In the genomic region with DNA sequence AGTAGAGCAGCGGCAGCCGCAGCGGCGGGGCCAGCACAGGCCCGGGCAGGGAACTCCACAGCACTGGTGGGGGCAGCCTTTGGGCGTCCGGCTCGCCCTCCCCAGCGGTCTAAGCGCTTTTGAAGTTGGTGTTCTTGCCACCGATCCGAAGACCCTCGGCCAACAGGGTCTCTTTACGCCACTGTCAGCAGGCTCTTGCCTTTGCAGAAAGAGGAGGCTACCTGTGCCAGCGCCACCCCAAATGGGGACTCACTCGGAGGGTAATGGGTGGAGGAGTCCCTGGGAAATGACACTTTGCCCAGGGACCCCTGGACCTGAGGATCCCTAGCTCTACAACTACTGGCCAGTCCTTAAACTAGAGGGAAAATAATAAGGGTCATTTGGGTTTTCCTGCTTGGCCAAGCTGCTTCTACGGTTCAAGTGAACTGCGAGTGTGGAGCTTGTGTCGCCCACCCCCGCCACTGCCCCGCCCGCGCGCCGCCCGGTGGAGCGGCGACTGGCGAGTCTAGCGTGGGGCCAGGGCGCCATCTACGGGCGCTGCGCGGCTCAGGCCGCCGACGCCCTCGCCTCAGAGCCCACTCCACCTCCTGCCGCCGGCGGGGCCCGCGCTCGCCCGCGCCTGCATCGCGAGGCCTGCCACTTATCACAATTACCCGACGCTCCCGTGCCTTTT, we compare ENCODE assay signal across 8 mouse cellular contexts. TPM values are rescaled to one million over a fixed set of nuclear protein-coding genes. Genes with fewer than 3 reads are reported as not detected.
DNase-seq lines count a peak whose midpoint lies in the region; ATAC-seq and TF ChIP-seq lines count a peak whose summit lies in the region.

No protein-coding gene starts in this region.

- no peaks in the 10 kb centered on the region for H3K36me3 ChIP-seq in intestine, embryonic 14.5 days (ENCODE audit: control insufficient read depth, insufficient read depth, low read length)

- H3K9ac ChIP-seq in intestine, embryonic 14.5 days (ENCODE audit: low read length): no peak overlapping the region

- DNase-seq in left cerebral cortex, adult 2 months (ENCODE audit: extremely low spot score in 1 of 2, low spot score in 2 of 2): no peak
- no peak for DNase-seq in left cerebral cortex, adult 11 months (ENCODE audit: low spot score)
- peak; percentile 85 for DNase-seq in gastrocnemius, adult 2 months
- DNase-seq in intestine, embryonic 14.5 days (ENCODE audit: low spot score): peak; percentile 81
- DNase-seq in lung, postnatal 10 days: peak; percentile 68
- peak; percentile 65 for DNase-seq in right cerebral cortex, postnatal 4 days

- H3K27me3 ChIP-seq in intestine, embryonic 14.5 days (replicated peaks; ENCODE audit: control insufficient read depth, insufficient read depth, low read length): peaks cover 95% of the 10 kb centered on the region

- WGBS in bone marrow, adult 2 months: 1% methylated on average over 52 of the region's 52 CpGs
- under 1% methylated on average over 52 of the region's 52 CpGs for WGBS in intestine, embryonic 14.5 days

- peak; percentile 72 for TF ChIP-seq CTCF in left cerebral cortex, adult 2 months (IDR thresholded peaks at IDR 0.05)
- TF ChIP-seq CTCF in bone marrow, adult 2 months (IDR thresholded peaks at IDR 0.05; ENCODE audit: control insufficient read depth, insufficient read depth, low read length): peak; percentile 32; the same call in 1 of the 2 replicates
- TF ChIP-seq CTCF in gastrocnemius, adult 2 months (IDR thresholded peaks at IDR 0.05): no peak; the same call in 1 of the 2 replicates

- H3K4me1 ChIP-seq in bone marrow, adult 2 months (ENCODE audit: control insufficient read depth, insufficient read depth, low read length): no peaks in the 10 kb centered on the region
- H3K4me1 ChIP-seq in intestine, embryonic 14.5 days (replicated peaks; ENCODE audit: control insufficient read depth, insufficient read depth, low read length): peaks cover 14% of the 10 kb centered on the region; the same call in 1 of the 2 replicates

- H3K9me3 ChIP-seq in intestine, embryonic 14.5 days (ENCODE audit: control insufficient read depth, low read length): peaks cover 3% of the 10 kb centered on the region; the same call in 1 of the 2 replicates

- intact Hi-C loops in left cerebral cortex, adult 2 months (cut with DNase I): loop anchor here (2.0 to 5.0 kb wide), 5 partner anchors 74 to 1529 kb away; no protein-coding TSS in a partner anchor
- intact Hi-C loops in gastrocnemius, adult 2 months (cut with DNase I): loop anchor here (2.0 to 5.0 kb wide), 6 partner anchors 74 to 1484 kb away; partner anchors contain the start of gene Mgmt

- H3K27ac ChIP-seq in left cerebral cortex, adult 2 months: no peak overlapping the region
- no peak overlapping the region for H3K27ac ChIP-seq in bone marrow, adult 2 months (ENCODE audit: control insufficient read depth, insufficient read depth, low read depth, low read length, poor library complexity)
- no peak overlapping the region for H3K27ac ChIP-seq in gastrocnemius, adult 2 months
- no peak overlapping the region for H3K27ac ChIP-seq in intestine, embryonic 14.5 days (ENCODE audit: low read depth)

- no peak for ATAC-seq in intestine, embryonic 14.5 days (replicated peaks; ENCODE audit: low FRiP score, low TSS enrichment, low read depth)
- ATAC-seq in frontal cortex, adult (ENCODE audit: low TSS enrichment): no peak; the same call in 1 of the 2 replicates

- peak overlapping the region; percentile 62 for H3K4me2 ChIP-seq in intestine, embryonic 14.5 days (ENCODE audit: low read length)

- no peak for TF ChIP-seq POLR2A in bone marrow, adult 2 months (IDR thresholded peaks at IDR 0.05; ENCODE audit: borderline replicate concordance, control insufficient read depth, low read depth, low read length)

- H3K4me3 ChIP-seq in left cerebral cortex, adult 2 months: no peak overlapping the region
- no peak overlapping the region for H3K4me3 ChIP-seq in bone marrow, adult 2 months (replicated peaks; ENCODE audit: control insufficient read depth, low read depth, low read length)
- H3K4me3 ChIP-seq in gastrocnemius, adult 2 months: peak overlapping the region; percentile 70
- H3K4me3 ChIP-seq in intestine, embryonic 14.5 days (ENCODE audit: low read depth, low read length): peak overlapping the region; percentile 41

RNA-seq across cellular contexts. Expression of gene Ebf3, which starts 7.0 kb away (rescaled TPM):
- under 1 TPM; 0.20 to 0.35 TPM for total RNA-seq in left cerebral cortex, adult 2 months (2021)
- polyA plus RNA-seq in bone marrow, adult 2 months (2011; ENCODE audit: insufficient read depth, insufficient read length, low replicate concordance, missing spikeins): 10.4 and 17.2 TPM in 2 replicates
- 1 to 10 TPM; 7.2 to 7.7 TPM for total RNA-seq in gastrocnemius, adult 2 months (2021)
- 1.1 and 1.4 TPM in 2 replicates for polyA plus RNA-seq in intestine, embryonic 14.5 days (2014; fragmentation: Nextera tagmentation; extraction: Ambion mirVana)

Comparison
In these comparisons a context has a peak if more than half of its experiments do, and no peak if none do; other contexts are left out.
1. DNase-seq: peak in gastrocnemius, adult 2 months (single experiment), intestine, embryonic 14.5 days (single experiment), lung, postnatal 10 days (single experiment) and right cerebral cortex, postnatal 4 days (single experiment); none in left cerebral cortex, adult 2 months (0 of 2) and left cerebral cortex, adult 11 months (single experiment).
2. H3K4me3 ChIP-seq: peak in gastrocnemius, adult 2 months (single experiment) and intestine, embryonic 14.5 days (single experiment); none in left cerebral cortex, adult 2 months (single experiment) and bone marrow, adult 2 months (single experiment).
3. RNA of gene Ebf3, which starts 7.0 kb away (total RNA-seq): 7.2 to 7.7 TPM in gastrocnemius, adult 2 months; 0.20 to 0.35 TPM in left cerebral cortex, adult 2 months; every median in the first group is over 4 times any median in the second.